Mouse (Mus musculus) spleen, adult 2 months (tissue): Measurements from ENCODE around the gene Adcy7. TPM values are rescaled to one million over a fixed set of nuclear protein-coding genes. Genes with fewer than 3 reads are reported as not detected.

Source experiments
- DNase-seq, 2 experiments: peaks; one replicate each; pipeline versions ENCODE4 v3.0.0 to v3.0.0-alpha.2; 2012 to 2021; ENCODE audit warnings: low spot score in 2 of 2, low read depth in 1 of 2
- H3K27ac ChIP-seq: fragments of 200-500 bp; 2 replicates; pipeline ENCODE4 v1.5.1; 2012; ENCODE audit warnings: low read length, inconsistent platforms; ENCODE audit not compliant: insufficient read depth
- H3K27me3 ChIP-seq: fragments of 200-500 bp; 2 replicates; pipeline ENCODE4 v1.6.1; 2012; ENCODE audit warnings: mild to moderate bottlenecking, moderate library complexity, low read length, inconsistent platforms; ENCODE audit not compliant: control insufficient read depth, insufficient read depth
- H3K36me3 ChIP-seq: fragments of 200-500 bp; 2 replicates; pipeline ENCODE4 v1.6.1; 2012; ENCODE audit warnings: mild to moderate bottlenecking, low read length, inconsistent platforms; ENCODE audit not compliant: control insufficient read depth, insufficient read depth
- H3K4me1 ChIP-seq: fragments of 200-500 bp; 2 replicates; pipeline ENCODE4 v1.6.1; 2011; ENCODE audit warnings: inconsistent platforms; ENCODE audit not compliant: control insufficient read depth, insufficient read depth, insufficient read length
- H3K4me3 ChIP-seq: fragments of 200-500 bp; 2 replicates; pipeline ENCODE4 v1.5.1; 2011; ENCODE audit warnings: mild to moderate bottlenecking, inconsistent platforms; ENCODE audit not compliant: insufficient read depth, insufficient read length; ENCODE audit errors: extremely low read depth
- CTCF ChIP-seq: fragments of 200-500 bp; IDR thresholded peaks from 2 replicates; pipeline ENCODE4 v1.5.1; 2011; ENCODE audit warnings: mild to moderate bottlenecking, inconsistent platforms; ENCODE audit not compliant: insufficient read depth, insufficient read length, insufficient replicate concordance; ENCODE audit errors: extremely low read depth
- POLR2A ChIP-seq: fragments of 200-500 bp; IDR thresholded peaks from 2 replicates; pipeline ENCODE4 v1.6.1; 2011; ENCODE audit warnings: low read depth, low read length, inconsistent platforms
- WGBS: fragments of 180-500 bp; shearing (Covaris S2); methylation state at CpG from one replicate; pipeline ENCODE4 v1.1.7; 2018; 5-methylcytosine and 5-hydroxymethylcytosine counted together
- polyA plus RNA-seq: library from polyadenylated mRNA; depleted of rRNA; stranded (reverse); fragments of >200 nt; gene quantifications from 2 replicates; pipeline ENCODE4 v1.2.3, GENCODE M21; 2012

Gene Adcy7
- polyA plus RNA-seq, 1 experiment: 76.9 TPM

GRCm38 (mm10) chr8:88270086-88270485 is 2.1 kb upstream of the Adcy7 start:
- DNase-seq: no peak
- Histone ChIP-seq H3K4me1 (peaks cover 8% of the 10 kb centered on the region), H3K4me3 (no peak overlapping the region), H3K36me3 (no peaks in the 10 kb centered on the region), H3K27me3 (peaks cover 3% of the 10 kb centered on the region; the same call in 1 of the 2 replicates), H3K27ac (no peak overlapping the region)
- TF ChIP-seq POLR2A (no peak), CTCF (no peak)
- 76% methylated on average over 3 of the region's 3 CpGs for WGBS

- peak overlapping the region; percentile 59; the same call in 1 of the 2 replicates for H3K4me3 ChIP-seq
- TF ChIP-seq CTCF (no peak), POLR2A (no peak)
- WGBS: 81% methylated on average over 7 of the region's 7 CpGs
Measured at GRCm38 (mm10) chr8:88273051-88273430, 838 bp downstream of the Adcy7 start.

GRCm38 (mm10) chr8:88274090-88274489 is 1.9 kb downstream of the Adcy7 start:
- H3K4me3 ChIP-seq: no peak overlapping the region
- no peak for DNase-seq
- peaks cover 9% of the 10 kb centered on the region for H3K4me1 ChIP-seq
- H3K27ac ChIP-seq: no peak overlapping the region
- H3K27me3 ChIP-seq: peaks cover 3% of the 10 kb centered on the region; the same call in 1 of the 2 replicates
- TF ChIP-seq CTCF (no peak), POLR2A (no peak)
- 82% methylated on average over 5 of the region's 5 CpGs for WGBS
- no peaks in the 10 kb centered on the region for H3K36me3 ChIP-seq

More at GRCm38 (mm10) chr8:88273051-88273430, 838 bp downstream of the Adcy7 start:
- peaks cover 8% of the 10 kb centered on the region for H3K4me1 ChIP-seq
- H3K27me3 ChIP-seq: peaks cover 3% of the 10 kb centered on the region; the same call in 1 of the 2 replicates
- DNase-seq: no peak
- no peaks in the 10 kb centered on the region for H3K36me3 ChIP-seq
- no peak overlapping the region for H3K27ac ChIP-seq

- 55% methylated on average over 5 of the region's 5 CpGs for WGBS
- Histone ChIP-seq H3K4me3 (no peak overlapping the region), H3K4me1 (peaks cover 19% of the 10 kb centered on the region; the same call in 1 of the 2 replicates), H3K27me3 (no peaks in the 10 kb centered on the region), H3K27ac (no peak overlapping the region), H3K36me3 (no peaks in the 10 kb centered on the region)
- TF ChIP-seq CTCF: no peak
- TF ChIP-seq POLR2A: no peak
- DNase-seq: no peak
Measured at GRCm38 (mm10) chr8:88279220-88279619, 7.0 kb downstream of the Adcy7 start.

- Histone ChIP-seq H3K36me3 (no peaks in the 10 kb centered on the region), H3K4me3 (no peak overlapping the region), H3K4me1 (peaks cover 19% of the 10 kb centered on the region; the same call in 1 of the 2 replicates), H3K27ac (no peak overlapping the region), H3K27me3 (no peaks in the 10 kb centered on the region)
- no peak for DNase-seq
- 12% methylated on average over 6 of the region's 6 CpGs for WGBS
- TF ChIP-seq CTCF (no peak), POLR2A (no peak)
Measured at GRCm38 (mm10) chr8:88279670-88280069, 7.5 kb downstream of the Adcy7 start.

GRCm38 (mm10) chr8:88280904-88281303 is 8.7 kb downstream of the Adcy7 start:
- TF ChIP-seq POLR2A: no peak
- no peak for TF ChIP-seq CTCF
- DNase-seq: no peak

GRCm38 (mm10) chr8:88282684-88283083 is 10.5 kb downstream of the Adcy7 start:
- no peak overlapping the region for H3K4me3 ChIP-seq
- WGBS: 16% methylated on average over 8 of the region's 8 CpGs
- TF ChIP-seq CTCF: no peak
- no peak for TF ChIP-seq POLR2A
- H3K27me3 ChIP-seq: no peaks in the 10 kb centered on the region
- H3K4me1 ChIP-seq: peaks cover 23% of the 10 kb centered on the region; the same call in 1 of the 2 replicates
- peak in 1 of 2 experiments; percentile 67 for DNase-seq
- no peaks in the 10 kb centered on the region for H3K36me3 ChIP-seq
- H3K27ac ChIP-seq: peak overlapping the region; percentile 74

More at GRCm38 (mm10) chr8:88280904-88281303, 8.7 kb downstream of the Adcy7 start:
- peaks cover 19% of the 10 kb centered on the region; the same call in 1 of the 2 replicates for H3K4me1 ChIP-seq
- H3K36me3 ChIP-seq: no peaks in the 10 kb centered on the region
- H3K4me3 ChIP-seq: no peak overlapping the region
- no peak overlapping the region for H3K27ac ChIP-seq
- H3K27me3 ChIP-seq: no peaks in the 10 kb centered on the region
- 77% methylated on average over 7 of the region's 7 CpGs for WGBS
